Mouse (Mus musculus): ENCODE results near the gene Nav2. TPM values are rescaled to one million over a fixed set of nuclear protein-coding genes. Genes with fewer than 3 reads are reported as not detected.

Nav2 gene
- polyA plus RNA-seq, 1 experiment from 2014 or later: 2.2 TPM

GRCm38 (mm10) chr7:49428947-49429346 lies 520.4 kb downstream of the Nav2 start:
- no peaks in the 10 kb centered on the region for H3K27me3 ChIP-seq
- H3K4me3 ChIP-seq (replicated peaks): no peak overlapping the region
- H3K36me3 ChIP-seq (replicated peaks): no peaks in the 10 kb centered on the region
- no peak overlapping the region for H3K9ac ChIP-seq
- H3K27ac ChIP-seq (replicated peaks): no peak overlapping the region
- ATAC-seq (ENCODE audit: insufficient read depth): peak; percentile 83
- 61% methylated on average over 5 of the region's 5 CpGs for WGBS (ENCODE audit: insufficient replicate concordance)
- no peaks in the 10 kb centered on the region for H3K4me1 ChIP-seq (replicated peaks)
- no peaks in the 10 kb centered on the region for H3K9me3 ChIP-seq (replicated peaks)
- H3K4me2 ChIP-seq: no peak overlapping the region

- 71% methylated on average over 7 of the region's 7 CpGs for WGBS (ENCODE audit: insufficient replicate concordance)
- Histone ChIP-seq H3K27me3 (no peaks in the 10 kb centered on the region), H3K9ac (no peak overlapping the region), H3K4me1 (replicated peaks) (no peaks in the 10 kb centered on the region), H3K9me3 (replicated peaks) (no peaks in the 10 kb centered on the region), H3K4me2 (no peak overlapping the region), H3K27ac (replicated peaks) (no peak overlapping the region), H3K36me3 (replicated peaks) (no peaks in the 10 kb centered on the region), H3K4me3 (replicated peaks) (no peak overlapping the region)
- no peak for ATAC-seq (ENCODE audit: insufficient read depth)
Measured at GRCm38 (mm10) chr7:49430808-49431207, 522.3 kb downstream of the Nav2 start.

- Histone ChIP-seq H3K36me3 (replicated peaks) (no peaks in the 10 kb centered on the region), H3K9me3 (replicated peaks) (no peaks in the 10 kb centered on the region), H3K27ac (replicated peaks) (no peak overlapping the region), H3K4me1 (replicated peaks) (0 out of 2 replicates have a peak, but pooled peaks cover 2% of the 10 kb centered on the region), H3K27me3 (no peaks in the 10 kb centered on the region), H3K9ac (no peak overlapping the region), H3K4me2 (no peak overlapping the region), H3K4me3 (replicated peaks) (no peak overlapping the region)
- ATAC-seq (ENCODE audit: insufficient read depth): no peak
Measured at GRCm38 (mm10) chr7:49433945-49434344, 525.4 kb downstream of the Nav2 start.

- no peak overlapping the region; the same call in 1 of the 2 replicates for H3K4me2 ChIP-seq
- no peaks in the 10 kb centered on the region for H3K27me3 ChIP-seq
- no peak overlapping the region for H3K4me3 ChIP-seq (replicated peaks)
- no peaks in the 10 kb centered on the region for H3K36me3 ChIP-seq (replicated peaks)
- 0 out of 2 replicates have a peak overlapping the region, but pooled peaks have one; percentile 33 for H3K27ac ChIP-seq (replicated peaks)
- no peak overlapping the region for H3K9ac ChIP-seq
- H3K4me1 ChIP-seq (replicated peaks): 0 out of 2 replicates have a peak, but pooled peaks cover 2% of the 10 kb centered on the region
- 57% methylated on average over 7 of the region's 7 CpGs for WGBS (ENCODE audit: insufficient replicate concordance)
- ATAC-seq (ENCODE audit: insufficient read depth): no peak
- no peaks in the 10 kb centered on the region for H3K9me3 ChIP-seq (replicated peaks)
Measured at GRCm38 (mm10) chr7:49436492-49436891, 528.0 kb downstream of the Nav2 start.

GRCm38 (mm10) chr7:49437901-49438300 lies 529.4 kb downstream of the Nav2 start:
- H3K4me1 ChIP-seq (replicated peaks): 0 out of 2 replicates have a peak, but pooled peaks cover 2% of the 10 kb centered on the region
- 59% methylated on average over 11 of the region's 11 CpGs for WGBS (ENCODE audit: insufficient replicate concordance)
- H3K9ac ChIP-seq: no peak overlapping the region
- H3K36me3 ChIP-seq (replicated peaks): no peaks in the 10 kb centered on the region
- no peak overlapping the region for H3K27ac ChIP-seq (replicated peaks)
- no peak for ATAC-seq (ENCODE audit: insufficient read depth)
- H3K4me2 ChIP-seq: no peak overlapping the region
- H3K9me3 ChIP-seq (replicated peaks): no peaks in the 10 kb centered on the region
- no peaks in the 10 kb centered on the region for H3K27me3 ChIP-seq
- no peak overlapping the region for H3K4me3 ChIP-seq (replicated peaks)

GRCm38 (mm10) chr7:49439136-49439535 lies 530.6 kb downstream of the Nav2 start:
- Histone ChIP-seq H3K4me2 (no peak overlapping the region), H3K27ac (replicated peaks) (no peak overlapping the region), H3K4me3 (replicated peaks) (no peak overlapping the region), H3K36me3 (replicated peaks) (no peaks in the 10 kb centered on the region), H3K27me3 (no peaks in the 10 kb centered on the region), H3K9ac (no peak overlapping the region), H3K4me1 (replicated peaks) (0 out of 2 replicates have a peak, but pooled peaks cover 2% of the 10 kb centered on the region), H3K9me3 (replicated peaks) (no peaks in the 10 kb centered on the region)
- no peak for ATAC-seq (ENCODE audit: insufficient read depth)
- 40% methylated on average over 2 of the region's 2 CpGs for WGBS (ENCODE audit: insufficient replicate concordance)

- ATAC-seq (ENCODE audit: insufficient read depth): no peak
- WGBS (ENCODE audit: insufficient replicate concordance): 81% methylated on average over 14 of the region's 14 CpGs
Measured at GRCm38 (mm10) chr7:49440333-49440969, 531.9 kb downstream of the Nav2 start.

GRCm38 (mm10) chr7:49442174-49442573 lies 533.7 kb downstream of the Nav2 start:
- Histone ChIP-seq H3K4me1 (replicated peaks) (0 out of 2 replicates have a peak, but pooled peaks cover 2% of the 10 kb centered on the region), H3K4me3 (replicated peaks) (no peak overlapping the region), H3K27ac (replicated peaks) (no peak overlapping the region), H3K9ac (no peak overlapping the region), H3K27me3 (no peaks in the 10 kb centered on the region), H3K36me3 (replicated peaks) (no peaks in the 10 kb centered on the region), H3K9me3 (replicated peaks) (no peaks in the 10 kb centered on the region), H3K4me2 (no peak overlapping the region)
- ATAC-seq (ENCODE audit: insufficient read depth): no peak
- WGBS (ENCODE audit: insufficient replicate concordance): 72% methylated on average over 8 of the region's 8 CpGs

More at GRCm38 (mm10) chr7:49440333-49440969, 531.9 kb downstream of the Nav2 start:
- Histone ChIP-seq H3K4me3 (replicated peaks) (no peak overlapping the region), H3K4me2 (no peak overlapping the region), H3K9ac (no peak overlapping the region), H3K36me3 (replicated peaks) (no peaks in the 10 kb centered on the region), H3K4me1 (replicated peaks) (0 out of 2 replicates have a peak, but pooled peaks cover 2% of the 10 kb centered on the region), H3K9me3 (replicated peaks) (no peaks in the 10 kb centered on the region), H3K27me3 (no peaks in the 10 kb centered on the region), H3K27ac (replicated peaks) (no peak overlapping the region)

- Histone ChIP-seq H3K9ac (no peak overlapping the region), H3K36me3 (replicated peaks) (no peaks in the 10 kb centered on the region), H3K4me1 (replicated peaks) (peaks cover 10% of the 10 kb centered on the region), H3K27me3 (no peaks in the 10 kb centered on the region), H3K4me3 (replicated peaks) (no peak overlapping the region), H3K9me3 (replicated peaks) (no peaks in the 10 kb centered on the region), H3K4me2 (no peak overlapping the region), H3K27ac (replicated peaks) (no peak overlapping the region)
- WGBS (ENCODE audit: insufficient replicate concordance): 67% methylated on average over 3 of the region's 3 CpGs
- ATAC-seq (ENCODE audit: insufficient read depth): no peak
Measured at GRCm38 (mm10) chr7:49448580-49448979, 540.1 kb downstream of the Nav2 start.

GRCm38 (mm10) chr7:49450261-49451141 lies 542.0 kb downstream of the Nav2 start:
- H3K27me3 ChIP-seq: no peaks in the 10 kb centered on the region
- no peaks in the 10 kb centered on the region for H3K9me3 ChIP-seq (replicated peaks)
- H3K9ac ChIP-seq: no peak overlapping the region
- WGBS (ENCODE audit: insufficient replicate concordance): 16% methylated on average over 22 of the region's 22 CpGs
- peak; percentile 38; the same call in 1 of the 2 replicates for ATAC-seq (ENCODE audit: insufficient read depth)
- peak overlapping the region; percentile 25 for H3K4me2 ChIP-seq
- H3K36me3 ChIP-seq (replicated peaks): no peaks in the 10 kb centered on the region
- 0 out of 2 replicates have a peak overlapping the region, but pooled peaks have one; percentile 16 for H3K27ac ChIP-seq (replicated peaks)
- no peak overlapping the region for H3K4me3 ChIP-seq (replicated peaks)
- peaks cover 10% of the 10 kb centered on the region for H3K4me1 ChIP-seq (replicated peaks)

- 0 out of 2 replicates have a peak overlapping the region, but pooled peaks have one; percentile 16 for H3K27ac ChIP-seq (replicated peaks)
- H3K9ac ChIP-seq: no peak overlapping the region
- no peaks in the 10 kb centered on the region for H3K27me3 ChIP-seq
- H3K9me3 ChIP-seq (replicated peaks): no peaks in the 10 kb centered on the region
- WGBS (ENCODE audit: insufficient replicate concordance): 45% methylated on average over 10 of the region's 10 CpGs
- H3K4me3 ChIP-seq (replicated peaks): no peak overlapping the region
- peaks cover 10% of the 10 kb centered on the region for H3K4me1 ChIP-seq (replicated peaks)
- no peak for ATAC-seq (ENCODE audit: insufficient read depth)
- no peaks in the 10 kb centered on the region for H3K36me3 ChIP-seq (replicated peaks)
- H3K4me2 ChIP-seq: peak overlapping the region; percentile 25
Measured at GRCm38 (mm10) chr7:49451240-49451639, 542.7 kb downstream of the Nav2 start.
